Mouse (Mus musculus): ENCODE measurements around the gene Gm44502.

DNA sequence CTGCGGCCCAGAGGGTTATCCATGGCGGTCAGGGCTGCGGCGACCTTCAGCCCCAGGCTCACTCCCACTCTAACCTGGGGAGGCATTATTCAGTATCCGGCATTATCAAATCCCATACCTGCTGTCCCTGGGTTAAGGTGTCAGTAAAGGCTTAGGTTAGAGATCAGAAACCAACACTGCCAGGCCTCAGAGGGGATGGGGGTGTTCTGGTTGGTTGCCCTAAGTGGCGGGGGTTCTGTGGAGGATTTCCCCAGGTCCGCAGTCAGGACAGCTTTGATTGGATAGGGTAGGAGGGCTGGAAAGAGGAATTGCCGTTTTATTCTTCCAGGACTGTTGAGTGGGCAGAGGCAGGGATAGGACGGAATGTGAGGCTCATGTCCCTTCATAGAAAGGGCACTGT is 55.2 kb downstream of the Gm44502 start:
- TF ChIP-seq CTCF (conservative IDR thresholded peaks at IDR 0.05; ENCODE audit: insufficient read depth, insufficient read length, low read depth, low read length), result no peak
- no peak for TF ChIP-seq POLR2A (IDR thresholded peaks at IDR 0.05; ENCODE audit: low read depth, low read length)

All from kidney, adult 2 months (tissue).